Mouse (Mus musculus) neural tube, embryonic 10.5 days (tissue): ENCODE measurements around the gene Prr13.

ENCODE experiments used
- DNase-seq: peaks from one replicate; pipeline ENCODE4 v3.0.0-alpha.2; 2017; ENCODE audit warnings: low spot score; ENCODE audit errors: extremely low spot score

Gene Prr13

GRCm38 (mm10) chr15:102503924-102504782 lies 45.3 kb downstream of the Prr13 start:
- no peak for DNase-seq

GRCm38 (mm10) chr15:102505073-102505769 lies 46.4 kb downstream of the Prr13 start:
- no peak for DNase-seq

DNA sequence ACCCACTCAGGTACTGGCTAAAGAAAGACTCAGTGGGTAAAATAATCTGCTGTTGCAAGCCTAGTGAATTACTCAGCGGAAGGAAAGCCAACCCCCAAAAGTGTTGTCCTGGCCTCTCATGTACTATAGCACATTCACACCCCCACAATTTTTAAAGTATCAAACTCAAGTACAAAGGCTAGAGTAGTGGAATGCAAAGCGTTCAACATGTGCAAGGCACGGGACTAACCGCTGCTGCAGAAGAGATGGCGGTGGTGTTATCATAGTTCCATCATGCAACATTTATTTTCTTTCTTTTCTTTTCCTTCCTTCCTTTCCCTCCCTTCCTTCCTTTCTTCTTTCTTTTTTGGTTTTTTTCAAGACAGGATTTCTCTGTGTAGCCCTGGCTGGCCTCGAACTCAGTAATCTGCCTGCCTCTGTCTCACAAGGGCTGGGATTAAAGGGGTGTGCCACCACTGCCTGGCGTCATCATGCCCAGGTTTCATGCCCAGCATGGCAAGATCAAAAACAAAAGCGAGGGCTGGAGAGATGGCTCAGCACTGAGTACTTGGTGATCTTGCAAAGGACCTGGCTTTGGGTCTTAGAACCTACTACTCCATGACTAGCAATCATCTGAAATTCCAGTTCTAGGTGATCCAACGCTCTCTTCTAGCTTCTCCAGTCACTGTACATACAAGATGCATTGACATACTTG lies 47.1 kb downstream of the Prr13 start:
- DNase-seq = no peak

- DNase-seq = no peak
Observed at GRCm38 (mm10) chr15:102506464-102506830, 47.6 kb downstream of the Prr13 start.

- DNase-seq = no peak
Observed at GRCm38 (mm10) chr15:102506864-102507263, 48.0 kb downstream of the Prr13 start.

DNA sequence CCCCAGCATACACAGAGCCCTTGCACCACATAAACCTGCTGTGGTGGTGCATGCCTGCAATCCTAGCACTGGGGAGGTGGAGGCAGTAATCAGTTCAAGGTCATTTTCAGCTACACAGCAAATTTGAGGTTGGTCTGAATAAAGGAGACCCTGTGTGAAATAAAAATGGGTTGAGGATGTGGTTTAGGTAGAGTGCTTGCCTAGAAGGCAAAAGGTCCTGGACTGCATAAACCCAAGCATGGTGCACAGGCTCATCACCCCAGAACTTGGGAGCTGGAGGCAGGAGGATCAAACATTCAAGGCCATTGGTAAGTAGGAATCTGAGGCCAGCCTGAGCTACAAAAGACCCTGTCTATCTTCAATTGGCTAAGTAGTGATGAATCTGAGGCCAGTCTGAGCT lies 48.7 kb downstream of the Prr13 start:
- no peak for DNase-seq

- no peak for DNase-seq
Observed at GRCm38 (mm10) chr15:102508336-102508735, 49.5 kb downstream of the Prr13 start.

- no peak for DNase-seq
Observed at GRCm38 (mm10) chr15:102510110-102510509, 51.3 kb downstream of the Prr13 start.

- DNase-seq = peak; percentile 96
Observed at GRCm38 (mm10) chr15:102510590-102511284, 51.9 kb downstream of the Prr13 start.

- peak; percentile 57 for DNase-seq
Observed at GRCm38 (mm10) chr15:102511285-102511833, 52.5 kb downstream of the Prr13 start.

DNA sequence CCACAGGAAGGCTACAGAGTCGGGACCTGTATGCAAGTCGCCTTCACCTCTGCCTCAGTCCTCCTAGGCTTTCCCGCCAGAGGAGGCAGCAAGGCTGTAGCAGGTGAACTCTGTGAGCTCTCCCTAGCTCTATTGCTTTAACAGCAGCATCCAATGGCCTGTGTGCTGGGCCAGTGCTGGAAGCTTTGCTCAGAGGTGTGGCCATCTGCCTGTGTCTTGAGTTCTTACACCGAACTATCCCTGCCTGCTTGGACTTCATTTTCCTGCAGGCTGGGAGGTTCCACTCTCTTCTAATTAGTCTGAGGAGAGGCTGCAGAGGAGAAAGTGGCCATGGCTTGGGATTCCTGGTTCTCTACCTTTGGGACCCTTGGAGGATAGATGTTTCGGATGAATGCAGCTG lies 53.2 kb downstream of the Prr13 start:
- no peak for DNase-seq
